ENCODE assay signal across 16 mouse cellular contexts in the genomic region with DNA sequence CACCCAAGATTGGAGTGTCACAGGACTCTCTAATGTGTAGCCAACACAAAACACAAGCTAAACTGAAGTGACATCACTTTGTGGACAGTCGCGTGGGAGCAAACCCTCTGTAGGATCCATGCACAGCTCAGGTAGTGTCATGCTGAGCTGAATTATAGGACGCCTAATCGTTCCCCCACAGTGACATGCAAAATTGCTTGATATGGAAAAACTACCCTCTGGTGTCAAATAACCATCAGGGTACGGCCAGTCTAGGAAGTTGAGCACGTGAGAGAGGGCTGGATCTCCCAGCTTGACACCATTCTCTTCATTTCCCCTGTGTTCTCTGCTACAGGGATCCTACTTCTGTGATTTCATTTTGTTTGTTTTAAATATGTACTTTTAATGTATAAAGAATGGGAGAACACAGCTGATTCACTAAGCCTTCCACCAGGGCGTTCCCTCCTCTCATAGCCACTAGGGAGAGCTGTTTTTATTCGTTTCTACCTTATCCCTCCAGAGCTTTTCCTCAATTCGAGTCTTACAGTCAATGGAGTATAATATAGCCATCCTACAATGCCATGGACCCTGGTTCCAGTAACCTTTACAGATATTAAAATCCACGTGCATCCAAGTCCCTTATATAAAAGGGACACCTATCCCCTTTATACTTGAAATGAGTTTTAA. TPM values are rescaled to one million over a fixed set of nuclear protein-coding genes. Genes with fewer than 3 reads are reported as not detected.
DNase-seq lines count a peak whose midpoint lies in the region; ATAC-seq and TF ChIP-seq lines count a peak whose summit lies in the region.
"Had no signal": no experiment of that assay in that cellular context is flagged by ENCODE, and none has a peak within 500 bp of the region (broad histone marks: within the 10 kb centered on the region; RNA-seq: fewer than 3 reads in every experiment).

No protein-coding gene starts in this region.

- WGBS in kidney, postnatal 0 days = 37% methylated on average over 10 of the region's 10 CpGs

- H3K4me1 ChIP-seq in kidney, postnatal 0 days (replicated peaks; ENCODE audit: insufficient read depth, low read length) = no peaks in the 10 kb centered on the region
- no peaks in the 10 kb centered on the region for H3K4me1 ChIP-seq in cortical plate, adult 2 months (ENCODE audit: control insufficient read depth, insufficient read depth, low read length)
- H3K4me1 ChIP-seq: embryonic facial prominence, embryonic 12.5 days; forebrain, embryonic 13.5 days; heart, embryonic 15.5 days; liver, embryonic 15.5 days had no signal

- DNase-seq in kidney, postnatal 0 days (ENCODE audit: low spot score) = peak; percentile 48
- no peak for DNase-seq in kidney, postnatal 10 days
- DNase-seq in 3T3-L1 (ENCODE audit: low read depth, low spot score) (peak; percentile 77), 416B (ENCODE audit: low read depth) (peak; percentile 20)
- DNase-seq in right cerebral cortex, adult 18-20 months = no peak
- DNase-seq in testis, postnatal 14 days (ENCODE audit: low spot score) = no peak
- DNase-seq: adrenal gland, adult 2 months; cerebellum, adult 11-12 months; gastrocnemius, postnatal 25 days had no signal

- no peak overlapping the region for H3K9ac ChIP-seq in kidney, postnatal 0 days (ENCODE audit: low read depth, low read length)
- H3K9ac ChIP-seq: embryonic facial prominence, embryonic 12.5 days; forebrain, embryonic 13.5 days; heart, embryonic 15.5 days; liver, embryonic 15.5 days had no signal

- no peak overlapping the region for H3K27ac ChIP-seq in kidney, postnatal 0 days
- no peak overlapping the region for H3K27ac ChIP-seq in cortical plate, adult 2 months (ENCODE audit: insufficient read depth, low read length)
- H3K27ac ChIP-seq: embryonic facial prominence, embryonic 12.5 days; forebrain, embryonic 13.5 days; heart, embryonic 15.5 days; liver, embryonic 15.5 days had no signal

- TF ChIP-seq CTCF in kidney, postnatal 0 days (IDR thresholded peaks at IDR 0.05; ENCODE audit: low read depth) = peak; percentile 60
- peak; percentile 48; the same call in 1 of the 2 replicates for TF ChIP-seq CTCF in cortical plate, adult 2 months (IDR thresholded peaks at IDR 0.05; ENCODE audit: extremely low read depth, insufficient read depth, low read length)

- H3K4me2 ChIP-seq in kidney, postnatal 0 days (ENCODE audit: low read length) = no peak overlapping the region
- H3K4me2 ChIP-seq: embryonic facial prominence, embryonic 12.5 days; forebrain, embryonic 13.5 days; heart, embryonic 15.5 days; liver, embryonic 15.5 days had no signal

- H3K4me3 ChIP-seq in kidney, postnatal 0 days (replicated peaks; ENCODE audit: low read depth, low read length) = no peak overlapping the region
- no peak overlapping the region for H3K4me3 ChIP-seq in cortical plate, adult 2 months (ENCODE audit: insufficient read depth, low read length)
- H3K4me3 ChIP-seq: embryonic facial prominence, embryonic 12.5 days; forebrain, embryonic 13.5 days; heart, embryonic 15.5 days; liver, embryonic 15.5 days; megakaryocyte, embryonic 14.5 days had no signal

- H3K36me3 ChIP-seq in kidney, postnatal 0 days (ENCODE audit: insufficient read depth, low read length) = no peaks in the 10 kb centered on the region
- H3K36me3 ChIP-seq: embryonic facial prominence, embryonic 12.5 days; heart, embryonic 15.5 days; liver, embryonic 15.5 days had no signal

- no peak for ATAC-seq in kidney, postnatal 0 days (replicated peaks; ENCODE audit: low FRiP score, low read depth)
- ATAC-seq: forebrain, embryonic 13.5 days; inflammation-experienced regulatory T-cells, adult 6 months had no signal

- no peak for TF ChIP-seq POLR2A in cortical plate, adult 2 months (IDR thresholded peaks at IDR 0.05; ENCODE audit: extremely low read depth, insufficient read depth, low read length)

- no peaks in the 10 kb centered on the region for H3K27me3 ChIP-seq in kidney, postnatal 0 days (ENCODE audit: insufficient read depth, low read length)
- H3K27me3 ChIP-seq: embryonic facial prominence, embryonic 12.5 days; forebrain, embryonic 13.5 days; heart, embryonic 15.5 days; liver, embryonic 15.5 days had no signal

- no peaks in the 10 kb centered on the region for H3K9me3 ChIP-seq in kidney, postnatal 0 days (replicated peaks; ENCODE audit: low read length)
- H3K9me3 ChIP-seq: embryonic facial prominence, embryonic 12.5 days; forebrain, embryonic 13.5 days; heart, embryonic 15.5 days; liver, embryonic 15.5 days; megakaryocyte, embryonic 14.5 days had no signal

RNA-seq across cellular contexts. Expression of a gene that starts 16.2 kb away (rescaled TPM):
- polyA plus RNA-seq in kidney, postnatal 0 days (2015; fragmentation: Nextera tagmentation; extraction: Ambion mirVana) = 20.8 and 23.3 TPM in 2 replicates
- 4.9 and 5.6 TPM in 2 replicates for polyA plus RNA-seq in cortical plate, adult 2 months (2012; rRNA removed)

Comparison
In these comparisons a context has a peak if more than half of its experiments do, and no peak if none do; other contexts are left out.
1. DNase-seq: peak in kidney, postnatal 0 days (single experiment), 3T3-L1 (single experiment) and 416B (single experiment); none in kidney, postnatal 10 days (single experiment), right cerebral cortex, adult 18-20 months (single experiment) and testis, postnatal 14 days (single experiment).